Mouse (Mus musculus) ES-E14 (cell line): ENCODE data around the gene Homer3. TPM values are rescaled to one million over a fixed set of nuclear protein-coding genes. Genes with fewer than 3 reads are reported as not detected.

ENCODE experiments used
- DNase-seq: peaks from one replicate; pipeline ENCODE4 v3.0.0-alpha.2; 2013; ENCODE audit warnings: low read depth, low spot score
- H3K27ac ChIP-seq: 2 replicates; pipeline ENCODE4 v1.5.1; 2012; ENCODE audit warnings: low read depth, mild to moderate bottlenecking, low read length, moderate library complexity, mixed read lengths; ENCODE audit not compliant: poor library complexity, insufficient read depth, severe bottlenecking
- H3K36me3 ChIP-seq: 2 replicates; pipeline ENCODE4 v1.6.1; 2012; ENCODE audit warnings: mild to moderate bottlenecking, low read length, moderate library complexity, mixed read lengths; ENCODE audit not compliant: control insufficient read depth, poor library complexity, insufficient read depth, severe bottlenecking
- H3K4me1 ChIP-seq, 2 experiments: fragments of 150-350 bp in 1 of 2; sonication (generic) in 1 of 2; 2 replicates each; pipeline ENCODE4 v1.6.1; 2012; ENCODE audit warnings: low read length in 2 of 2, mild to moderate bottlenecking in 1 of 2, mixed read lengths in 1 of 2; ENCODE audit not compliant: control insufficient read depth in 2 of 2, insufficient read depth in 2 of 2, poor library complexity in 1 of 2
- H3K4me3 ChIP-seq, 2 experiments: fragments of 150-350 bp in 1 of 2; sonication (generic) in 1 of 2; 2 replicates each; pipeline ENCODE4 v1.5.1; 2012; ENCODE audit warnings: low read length in 2 of 2, low read depth in 1 of 2, mild to moderate bottlenecking in 1 of 2, mixed read lengths in 1 of 2; ENCODE audit not compliant: insufficient read depth in 1 of 2, poor library complexity in 1 of 2, severe bottlenecking in 1 of 2
- H3K9ac ChIP-seq: 2 replicates; pipeline ENCODE4 v1.6.1; 2012; ENCODE audit warnings: low read depth, mild to moderate bottlenecking, low read length, mixed read lengths; ENCODE audit not compliant: poor library complexity, insufficient read depth, severe bottlenecking
- H3K9me3 ChIP-seq: fragments of 150-350 bp; sonication (generic); 2 replicates; pipeline ENCODE4 v1.6.1; 2012; ENCODE audit warnings: low read depth, mild to moderate bottlenecking, low read length; ENCODE audit not compliant: control insufficient read depth, insufficient read depth
- CHD2 ChIP-seq: IDR thresholded peaks from 2 replicates; pipeline ENCODE4 v1.6.1; 2014; ENCODE audit warnings: mild to moderate bottlenecking, low read depth, low read length, inconsistent platforms
- HCFC1 ChIP-seq: IDR thresholded peaks from 2 replicates; pipeline ENCODE4 v1.6.1; 2012; ENCODE audit warnings: low read length, inconsistent platforms, borderline replicate concordance; ENCODE audit not compliant: insufficient read depth
- MAFK ChIP-seq: IDR thresholded peaks from 2 replicates; pipeline ENCODE4 v1.6.1; 2014; ENCODE audit warnings: mild to moderate bottlenecking, low read depth, low read length, inconsistent platforms; ENCODE audit not compliant: insufficient read depth
- ZC3H11A ChIP-seq: IDR thresholded peaks from 2 replicates; pipeline ENCODE4 v1.6.1; 2012; ENCODE audit warnings: low read depth, mild to moderate bottlenecking, inconsistent platforms, low read length, borderline replicate concordance
- ZNF384 ChIP-seq: IDR thresholded peaks from 2 replicates; pipeline ENCODE4 v1.6.1; 2012; ENCODE audit warnings: low read depth, low read length, inconsistent platforms
- in situ Hi-C, 2 experiments: fragments of 600-800 bp; cut with MboI; formaldehyde crosslinking; loops; one replicate each; pipeline ENCODE4 v1.15.1; 2025; ENCODE audit warnings: low sequenced_read_pairs in 2 of 2, inconsistent platforms in 1 of 2; ENCODE audit not compliant: unreplicated experiment in 2 of 2
- total RNA-seq: library from RNA; depleted of rRNA; stranded (reverse); fragments of 300-350 nt; gene quantifications from 2 replicates; pipeline ENCODE4 v1.2.3, GENCODE M21; 2012

Homer3 gene
- total RNA-seq, 1 experiment = 34.4 TPM

DNA sequence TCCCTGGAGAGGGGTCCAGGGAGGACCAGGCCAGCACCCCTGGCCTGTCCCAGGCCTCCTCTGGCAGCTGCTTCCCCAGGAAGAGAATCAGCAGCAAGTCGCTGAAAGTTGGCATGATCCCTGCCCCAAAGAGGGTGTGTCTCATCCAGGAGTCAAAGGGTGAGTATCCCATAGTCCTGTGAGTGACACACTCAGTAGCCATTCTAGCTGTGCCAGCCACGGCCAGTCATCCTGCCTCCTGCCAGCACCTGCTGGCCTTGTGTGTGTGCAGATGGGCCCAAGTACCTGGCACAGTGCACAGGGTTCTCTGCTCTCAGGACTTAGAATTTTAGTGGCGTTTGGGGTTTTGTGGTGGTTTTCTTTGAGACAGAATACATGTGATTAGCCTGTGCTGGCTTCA, 25.2 kb upstream of the Homer3 start:
- H3K9ac ChIP-seq = no peak overlapping the region
- DNase-seq = no peak
- peaks cover 77% of the 10 kb centered on the region for H3K36me3 ChIP-seq
- in situ Hi-C loops = no loop called here
- no peak overlapping the region for H3K4me3 ChIP-seq
- no peak for TF ChIP-seq ZNF384
- no peak for TF ChIP-seq ZC3H11A
- H3K4me1 ChIP-seq = no peaks in the 10 kb centered on the region
- no peaks in the 10 kb centered on the region for H3K9me3 ChIP-seq
- no peak overlapping the region for H3K27ac ChIP-seq

DNA sequence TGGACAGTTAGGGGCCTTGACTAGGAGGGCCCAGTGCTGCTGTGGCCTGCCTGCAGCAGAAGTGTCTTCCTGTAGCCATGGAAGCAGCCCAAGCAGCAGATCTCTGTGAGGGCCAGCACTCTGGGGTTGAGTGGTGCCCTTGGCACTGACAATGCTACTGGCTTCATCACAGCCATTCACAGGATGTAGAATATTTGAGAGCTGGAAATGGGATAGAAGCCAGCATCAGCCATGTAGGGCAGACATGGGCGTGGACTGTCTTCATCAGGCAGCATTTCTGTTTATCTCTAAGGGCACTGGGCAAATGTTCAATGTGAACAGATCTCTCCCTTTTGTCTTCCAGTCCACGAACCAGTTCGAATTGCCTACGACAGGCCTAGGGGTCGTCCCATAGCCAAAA, 24.0 kb upstream of the Homer3 start:
- no peak overlapping the region for H3K27ac ChIP-seq
- H3K36me3 ChIP-seq = peaks cover 75% of the 10 kb centered on the region
- H3K4me1 ChIP-seq = no peaks in the 10 kb centered on the region
- in situ Hi-C loops = no loop called here
- no peaks in the 10 kb centered on the region for H3K9me3 ChIP-seq
- no peak overlapping the region for H3K4me3 ChIP-seq
- TF ChIP-seq HCFC1 (no peak), ZNF384 (no peak), CHD2 (no peak), MAFK (no peak), ZC3H11A (no peak)
- no peak for DNase-seq
- no peak overlapping the region for H3K9ac ChIP-seq

DNA sequence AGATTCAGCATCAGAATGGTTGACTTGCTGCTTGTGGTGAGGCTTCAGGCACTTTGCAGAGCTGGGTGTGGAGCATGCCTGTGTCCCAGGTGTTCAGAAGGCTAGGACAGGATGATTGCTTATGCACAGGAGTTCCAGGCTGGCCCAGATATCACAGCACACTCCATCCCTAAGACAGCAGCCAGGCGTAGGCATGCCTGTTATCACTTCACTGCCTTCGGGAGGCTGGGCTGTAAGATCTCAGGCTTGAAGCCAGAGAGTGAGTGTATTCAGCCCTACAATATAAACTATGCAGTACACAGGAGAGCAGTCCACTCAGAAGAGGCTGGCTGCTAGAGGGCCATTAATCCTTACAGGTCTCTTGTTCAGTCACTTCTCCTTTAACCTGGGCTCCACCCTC, 23.6 kb upstream of the Homer3 start:
- H3K4me1 ChIP-seq = no peaks in the 10 kb centered on the region
- in situ Hi-C loops = no loop called here
- H3K27ac ChIP-seq = no peak overlapping the region
- H3K36me3 ChIP-seq = peaks cover 76% of the 10 kb centered on the region
- H3K4me3 ChIP-seq = no peak overlapping the region
- no peaks in the 10 kb centered on the region for H3K9me3 ChIP-seq
- no peak overlapping the region for H3K9ac ChIP-seq
- TF ChIP-seq ZC3H11A = no peak
- no peak for TF ChIP-seq CHD2
- no peak for TF ChIP-seq MAFK
- no peak for TF ChIP-seq ZNF384
- TF ChIP-seq HCFC1 = no peak
- no peak for DNase-seq

DNA sequence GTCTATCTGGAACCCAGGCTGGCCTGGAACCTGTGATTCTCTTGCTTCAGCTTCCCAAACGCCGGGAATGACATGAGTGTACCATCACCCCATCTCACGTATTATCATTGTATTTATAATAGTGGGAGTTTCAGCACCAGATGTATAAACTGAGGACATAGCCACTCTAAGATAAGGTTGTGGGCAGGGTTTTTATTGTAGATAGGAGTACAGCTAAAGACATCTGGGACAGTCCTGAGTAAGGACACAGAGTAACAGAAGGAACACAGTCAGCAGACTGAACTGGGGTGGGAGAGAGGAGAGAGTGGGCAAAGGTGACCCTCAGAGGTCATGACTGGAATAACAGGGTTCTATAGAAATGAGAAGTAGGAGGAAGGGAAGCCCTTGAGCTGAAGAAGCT, 15.0 kb upstream of the Homer3 start:
- in situ Hi-C loops = no loop called here
- no peak for DNase-seq
- H3K9ac ChIP-seq = no peak overlapping the region
- H3K4me1 ChIP-seq = peaks cover 0 to 19% of the 10 kb centered on the region in 2 experiments; a peak in 3 of 4 replicates
- H3K4me3 ChIP-seq = no peak overlapping the region
- no peak overlapping the region for H3K27ac ChIP-seq
- peaks cover 18% of the 10 kb centered on the region; the same call in 1 of the 2 replicates for H3K36me3 ChIP-seq
- H3K9me3 ChIP-seq = no peaks in the 10 kb centered on the region
- no peak for TF ChIP-seq ZNF384
- TF ChIP-seq HCFC1 = no peak
- no peak for TF ChIP-seq ZC3H11A
- no peak for TF ChIP-seq MAFK
- no peak for TF ChIP-seq CHD2

DNA sequence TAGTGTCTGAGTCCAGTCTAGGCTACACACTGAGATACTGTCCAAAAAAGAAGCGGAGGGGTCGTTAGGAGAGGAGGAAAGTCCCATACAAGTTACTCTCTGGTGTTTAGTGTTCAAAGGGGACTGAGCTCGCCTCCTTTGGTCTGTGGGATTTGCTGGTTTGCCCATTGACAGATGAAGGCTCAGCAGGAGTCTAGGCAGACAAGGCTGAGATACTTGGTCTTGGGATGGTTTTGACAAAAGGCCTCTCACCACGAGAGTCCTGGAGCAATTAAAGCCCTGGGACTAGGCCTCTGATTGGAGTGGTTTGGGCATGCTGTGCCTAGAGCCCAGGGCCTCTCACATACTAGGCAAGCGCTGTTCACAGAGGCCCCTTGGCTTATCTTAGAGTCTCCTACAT, 14.3 kb upstream of the Homer3 start:
- H3K9me3 ChIP-seq = no peaks in the 10 kb centered on the region
- no peak for DNase-seq
- peaks cover under 1 to 26% of the 10 kb centered on the region in 2 experiments; a peak in 3 of 4 replicates for H3K4me1 ChIP-seq
- H3K9ac ChIP-seq = no peak overlapping the region
- H3K4me3 ChIP-seq = no peak overlapping the region
- no peak overlapping the region for H3K27ac ChIP-seq
- no peak for TF ChIP-seq ZNF384
- TF ChIP-seq MAFK = no peak
- TF ChIP-seq ZC3H11A = no peak
- TF ChIP-seq HCFC1 = no peak
- no peak for TF ChIP-seq CHD2
- H3K36me3 ChIP-seq = peaks cover 12% of the 10 kb centered on the region; the same call in 1 of the 2 replicates
- in situ Hi-C loops = no loop called here
